Mouse (Mus musculus): Measurements from ENCODE around the gene Wdr25.

The Wdr25 gene

DNA sequence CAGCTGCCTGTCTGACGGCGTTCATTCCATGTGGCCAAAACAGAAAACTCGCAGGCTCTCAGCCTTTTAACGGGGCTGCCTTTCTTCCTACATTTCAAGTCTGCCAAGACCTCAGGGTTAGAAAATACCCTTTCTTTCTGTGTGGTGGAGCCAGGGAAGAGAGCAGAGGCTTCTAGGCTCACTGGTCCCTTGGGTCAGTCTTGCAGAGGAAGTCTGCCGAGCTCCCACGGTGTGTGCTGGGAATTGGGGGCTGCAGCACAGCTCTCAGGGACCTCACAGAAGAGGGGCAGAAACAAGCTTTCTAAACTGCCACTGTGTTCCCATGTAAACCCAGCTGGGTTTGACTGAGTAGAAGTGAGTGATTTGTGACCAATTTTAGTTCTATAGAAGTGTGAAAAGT is 40.8 kb downstream of the Wdr25 start:
- DNase-seq (ENCODE audit: low read depth, low spot score), result no peak

GRCm38 (mm10) chr12:108936834-108937233 is 43.4 kb downstream of the Wdr25 start:
- DNase-seq (ENCODE audit: low read depth, low spot score), result no peak

GRCm38 (mm10) chr12:108937506-108937905 is 44.1 kb downstream of the Wdr25 start:
- DNase-seq (ENCODE audit: low read depth, low spot score), result no peak

DNA sequence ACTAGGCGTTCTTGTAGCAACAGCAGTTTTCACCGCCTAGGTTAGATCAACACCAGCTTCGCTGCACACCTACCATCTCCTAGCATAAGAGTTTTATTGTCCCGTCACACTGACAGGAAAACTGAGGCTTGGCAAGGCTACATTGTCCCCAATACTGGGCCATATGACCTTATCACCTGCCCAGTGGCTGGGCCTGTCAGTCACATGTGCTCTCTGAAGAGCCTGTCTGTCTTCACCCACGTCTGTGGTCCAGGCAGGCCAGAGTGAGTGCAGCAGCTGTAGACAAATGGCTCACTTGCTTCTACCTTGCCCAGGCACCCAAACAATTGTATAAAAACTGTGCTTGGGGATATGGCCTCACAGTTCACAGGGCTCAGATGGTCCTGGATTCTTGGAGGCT is 45.4 kb downstream of the Wdr25 start:
- DNase-seq (ENCODE audit: low read depth, low spot score), result no peak

GRCm38 (mm10) chr12:108939317-108939716 is 45.9 kb downstream of the Wdr25 start:
- DNase-seq (ENCODE audit: low read depth, low spot score), result no peak

DNA sequence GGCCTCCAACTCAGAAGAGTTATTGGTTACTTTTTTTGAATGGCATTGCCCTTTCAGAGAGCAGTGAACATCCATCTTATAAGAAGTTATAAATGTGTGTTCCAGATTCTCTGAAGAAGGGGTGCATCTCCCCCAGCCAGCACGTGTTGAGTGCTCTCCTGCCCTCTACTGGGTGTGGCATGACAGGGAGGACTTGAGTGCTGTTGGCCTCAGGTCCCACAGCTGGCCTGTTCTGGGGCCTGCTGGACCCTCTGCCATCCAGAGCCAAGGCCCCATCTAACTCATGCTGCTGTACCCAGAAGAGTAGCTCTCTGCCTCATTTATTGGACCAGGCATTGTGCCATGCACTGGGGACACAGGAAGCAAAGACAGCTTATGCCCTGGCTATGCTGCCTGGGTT is 46.8 kb downstream of the Wdr25 start:
- peak; percentile 12 for DNase-seq (ENCODE audit: low read depth, low spot score)

GRCm38 (mm10) chr12:108941282-108941681 is 47.9 kb downstream of the Wdr25 start:
- no peak for DNase-seq (ENCODE audit: low read depth, low spot score)

- no peak for DNase-seq (ENCODE audit: low read depth, low spot score)
These were observed 48.9 kb downstream of the Wdr25 start for GRCm38 (mm10) chr12:108942203-108942923.

GRCm38 (mm10) chr12:108953011-108953550 is 59.6 kb downstream of the Wdr25 start:
- DNase-seq (ENCODE audit: low read depth, low spot score), result no peak

DNA sequence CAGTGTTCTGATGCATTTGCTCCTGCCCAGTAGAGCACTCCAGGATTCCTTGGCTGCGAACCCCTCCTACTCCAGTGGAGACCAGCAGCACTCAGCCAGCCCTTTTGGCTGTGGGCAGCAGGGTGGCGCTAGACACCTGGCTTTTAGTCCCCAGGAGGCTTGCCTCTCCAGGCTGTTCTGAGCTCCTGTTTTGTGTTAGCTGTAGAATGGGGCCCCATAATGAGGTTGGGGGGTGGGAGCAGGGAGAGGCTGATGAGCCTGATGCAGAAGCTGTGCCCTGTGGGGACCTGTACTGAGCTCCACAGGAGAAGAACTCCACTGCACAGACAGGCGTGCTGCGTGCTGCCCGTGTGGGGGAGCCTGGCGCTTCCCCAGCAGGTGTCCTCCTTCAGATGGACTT is 60.4 kb downstream of the Wdr25 start:
- peak; percentile 22 for DNase-seq (ENCODE audit: low read depth, low spot score)

- no peak for DNase-seq (ENCODE audit: low read depth, low spot score)
These were observed 61.0 kb downstream of the Wdr25 start for GRCm38 (mm10) chr12:108954456-108954855.

- DNase-seq (ENCODE audit: low read depth, low spot score), result no peak
These were observed 65.1 kb downstream of the Wdr25 start for GRCm38 (mm10) chr12:108958483-108958882.

DNA sequence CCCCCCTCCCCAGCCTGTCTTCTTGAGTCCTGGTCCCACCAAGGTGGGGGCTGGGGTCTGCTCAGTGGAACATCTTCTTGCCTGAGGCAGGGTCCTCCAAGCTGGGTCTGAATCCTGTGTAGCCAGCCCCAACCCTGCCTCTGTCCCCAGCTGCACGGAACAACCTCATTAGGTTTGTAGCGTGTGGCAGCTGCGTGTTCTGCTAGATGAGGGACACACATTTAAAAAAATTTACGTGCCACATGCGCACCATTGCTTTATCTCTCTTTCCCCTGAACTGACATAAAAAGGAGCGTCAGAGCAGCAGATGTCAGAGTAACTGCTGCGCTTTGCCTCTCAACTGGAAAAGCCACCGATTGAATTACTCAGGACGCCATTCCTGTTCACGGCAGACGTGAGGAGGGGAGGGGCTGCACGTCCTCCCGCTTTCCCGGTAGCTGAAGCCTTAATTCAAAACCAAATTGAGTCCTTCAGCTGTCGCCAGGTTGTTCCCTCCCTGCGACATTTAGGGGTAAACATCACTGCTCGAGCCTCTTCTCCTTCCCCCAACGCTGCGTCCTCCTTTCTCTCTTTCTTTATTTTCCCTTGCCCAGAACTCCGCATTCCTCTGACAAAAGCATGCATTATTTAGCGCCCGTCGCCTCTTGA is 65.7 kb downstream of the Wdr25 start:
- no peak for DNase-seq (ENCODE audit: low read depth, low spot score)

DNA sequence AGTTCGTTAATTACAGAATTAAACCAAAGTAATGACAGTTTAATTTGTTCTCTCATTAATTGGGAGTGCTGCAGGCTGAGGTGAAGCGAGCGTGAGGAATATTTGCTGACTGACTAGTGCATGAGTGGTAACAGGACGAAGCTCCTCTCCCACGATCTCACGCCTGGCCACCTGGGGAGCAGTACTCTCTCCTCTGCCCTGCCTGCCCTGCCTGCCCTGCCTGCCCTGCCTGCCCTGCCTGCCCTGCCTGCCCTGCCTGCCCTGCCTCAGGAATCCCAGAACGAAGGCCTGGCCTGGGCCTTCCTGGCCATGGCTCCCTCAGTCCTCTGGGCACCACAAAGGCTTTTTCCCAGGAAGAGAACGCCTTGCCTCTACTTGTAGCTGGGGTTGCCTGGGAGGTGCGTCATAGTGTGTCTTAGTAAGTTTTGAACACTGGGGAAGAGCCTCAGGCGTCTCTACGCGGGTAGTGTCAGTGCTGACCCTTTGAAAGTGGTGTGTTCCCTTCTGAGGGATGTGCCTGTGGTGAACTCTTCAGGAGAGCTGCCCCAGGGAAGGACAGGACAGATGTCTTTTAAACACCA is 66.3 kb downstream of the Wdr25 start:
- no peak for DNase-seq (ENCODE audit: low read depth, low spot score)

DNA sequence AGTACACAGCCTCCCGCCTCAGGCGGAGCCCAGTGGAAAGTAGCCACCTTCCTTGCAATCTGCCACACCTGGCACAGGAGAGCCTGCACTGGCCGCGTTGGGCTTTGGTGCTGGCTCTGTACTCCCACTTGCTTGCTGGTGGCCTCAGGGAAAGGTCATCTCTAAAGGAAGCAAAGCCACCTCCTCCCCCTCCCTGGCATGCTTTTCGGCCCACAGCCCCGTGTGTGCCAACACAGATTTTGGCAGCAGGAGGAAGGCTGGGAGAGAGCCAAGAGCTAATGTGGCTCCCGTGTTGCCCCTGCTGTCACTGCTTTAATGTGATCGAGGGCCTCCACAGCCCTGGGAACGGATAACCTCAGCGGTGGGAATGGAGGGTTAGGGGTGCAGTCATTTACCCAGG is 66.8 kb downstream of the Wdr25 start:
- DNase-seq (ENCODE audit: low read depth, low spot score), result no peak

DNA sequence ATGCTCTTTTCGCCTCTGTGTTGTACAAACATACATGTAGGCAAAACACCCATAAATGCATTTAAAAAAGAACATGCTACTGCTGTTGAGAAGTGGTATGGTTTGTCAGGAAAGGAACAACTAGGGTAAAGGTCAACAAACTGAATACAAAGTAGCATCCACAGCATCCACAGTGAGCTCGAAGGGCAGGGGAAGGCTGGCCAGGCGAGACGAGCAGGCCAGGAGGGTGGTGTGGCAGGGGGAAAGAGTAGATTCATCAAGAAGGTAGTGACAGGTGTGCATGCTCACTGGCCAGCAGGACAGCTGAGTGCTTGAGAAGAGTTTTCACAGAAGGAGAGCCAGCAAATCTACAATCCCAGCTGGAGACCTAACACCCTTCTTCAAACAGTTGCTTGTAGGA is 74.2 kb downstream of the Wdr25 start:
- no peak for DNase-seq (ENCODE audit: low read depth, low spot score)

GRCm38 (mm10) chr12:108968031-108968430 is 74.6 kb downstream of the Wdr25 start:
- DNase-seq (ENCODE audit: low read depth, low spot score), result no peak

DNA sequence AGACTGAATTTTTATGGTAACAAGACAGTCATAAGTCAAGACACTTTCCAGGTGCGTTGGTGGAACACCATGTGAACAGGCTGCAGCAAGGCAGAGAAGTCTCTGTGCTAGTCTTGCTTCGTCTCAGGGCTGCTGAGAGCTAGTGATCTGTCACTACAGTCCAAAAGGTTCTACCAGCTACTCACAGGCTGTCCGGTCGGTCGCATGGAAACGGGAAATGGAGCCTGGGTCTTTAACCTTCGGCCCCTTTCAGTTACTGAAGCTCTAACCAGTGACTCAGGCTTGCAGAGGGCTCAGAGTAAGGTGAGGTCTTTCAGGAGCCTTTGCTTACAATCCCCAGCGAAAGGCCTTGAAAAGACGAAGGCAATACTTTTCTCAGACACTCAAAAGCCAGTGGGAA is 78.0 kb downstream of the Wdr25 start:
- no peak for DNase-seq (ENCODE audit: low read depth, low spot score)

DNA sequence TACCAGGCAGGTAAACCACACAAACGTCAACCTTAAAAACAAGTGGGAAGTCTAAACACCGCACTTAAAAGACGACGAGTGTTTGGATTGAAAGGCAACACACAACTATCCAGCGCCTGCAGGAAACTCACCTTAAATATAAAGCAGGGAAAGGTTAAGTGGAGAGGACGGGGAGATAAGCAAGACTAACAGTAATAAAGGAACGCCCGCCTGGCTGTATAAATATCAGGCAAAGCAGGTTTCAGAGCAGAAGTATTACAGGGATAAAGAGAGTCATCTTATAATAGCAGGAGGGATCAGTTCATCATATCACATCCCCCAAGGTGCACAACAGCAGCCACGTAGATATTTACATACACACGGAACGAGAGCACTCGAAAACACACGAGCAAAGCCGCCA is 78.8 kb downstream of the Wdr25 start:
- DNase-seq (ENCODE audit: low read depth, low spot score), result no peak

DNA sequence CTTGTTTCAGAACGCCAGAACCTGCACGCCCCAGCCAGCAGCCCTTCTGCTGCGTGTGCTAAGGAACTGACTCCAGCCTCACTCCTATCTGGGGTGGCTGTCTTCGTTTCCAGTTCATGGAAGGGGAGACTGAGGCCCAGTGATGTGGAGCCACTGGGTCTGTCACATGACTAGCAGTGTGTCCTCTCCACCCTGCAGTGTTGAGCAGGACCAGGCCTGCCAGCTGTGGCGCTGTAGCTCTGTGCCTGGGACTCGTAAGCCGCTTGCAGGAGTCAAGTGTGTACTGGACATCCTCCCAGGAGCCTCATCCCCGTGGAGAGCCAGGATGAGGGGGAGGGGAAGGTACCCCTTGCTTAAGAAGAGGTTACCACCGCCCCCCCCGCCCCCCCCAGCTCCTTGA is 86.5 kb downstream of the Wdr25 start:
- no peak for DNase-seq (ENCODE audit: low read depth, low spot score)

GRCm38 (mm10) chr12:108981941-108982683 is 88.7 kb downstream of the Wdr25 start:
- DNase-seq (ENCODE audit: low read depth, low spot score), result no peak

- DNase-seq (ENCODE audit: low read depth, low spot score), result no peak
These were observed 89.2 kb downstream of the Wdr25 start for GRCm38 (mm10) chr12:108982684-108982960.
